Mouse (Mus musculus) gastrocnemius, postnatal 36 days (tissue): ENCODE measurements around the gene Ranbp3l. TPM values are rescaled to one million over a fixed set of nuclear protein-coding genes. Genes with fewer than 3 reads are reported as not detected.
A peak's percentile ranks its signal among the peaks of the same experiment; 100 is the strongest.

ENCODE experiments used
- DNase-seq, 2 experiments: peaks; one replicate each; pipeline ENCODE4 v3.0.0; 2022
- intact Hi-C: fragments of 180-260 bp; cut with DNase I; formaldehyde crosslinking; loops from one replicate; pipeline ENCODE4 v1.15.1; 2025
- total RNA-seq, 2 experiments: library from RNA; stranded (reverse); gene quantifications; 2 replicates each; pipeline ENCODE4 v1.2.3; 2021

Ranbp3l gene
- total RNA-seq, 2 experiments from 2014 or later, result 0.08 to 0.17 TPM

DNA sequence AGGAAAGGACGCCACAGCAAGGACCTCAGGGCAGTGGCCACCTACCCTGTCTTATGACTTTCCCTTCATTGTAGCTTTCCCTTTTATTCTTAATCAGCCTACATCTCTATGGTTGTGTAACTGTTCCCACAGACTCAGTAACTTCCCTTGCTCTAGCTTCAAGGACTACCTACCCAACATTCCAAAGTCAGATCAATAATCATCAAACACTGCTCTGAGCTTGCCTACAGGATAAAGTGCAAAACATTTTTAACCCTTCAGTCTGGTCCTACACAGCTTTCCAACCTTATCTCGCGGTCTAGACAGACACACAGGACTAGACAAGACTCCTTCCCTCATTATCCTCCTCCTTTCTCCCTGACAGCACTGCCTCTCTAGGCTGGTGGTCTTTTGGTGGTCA is 102.6 kb downstream of the Ranbp3l start:
- intact Hi-C loops, result no loop called here

DNA sequence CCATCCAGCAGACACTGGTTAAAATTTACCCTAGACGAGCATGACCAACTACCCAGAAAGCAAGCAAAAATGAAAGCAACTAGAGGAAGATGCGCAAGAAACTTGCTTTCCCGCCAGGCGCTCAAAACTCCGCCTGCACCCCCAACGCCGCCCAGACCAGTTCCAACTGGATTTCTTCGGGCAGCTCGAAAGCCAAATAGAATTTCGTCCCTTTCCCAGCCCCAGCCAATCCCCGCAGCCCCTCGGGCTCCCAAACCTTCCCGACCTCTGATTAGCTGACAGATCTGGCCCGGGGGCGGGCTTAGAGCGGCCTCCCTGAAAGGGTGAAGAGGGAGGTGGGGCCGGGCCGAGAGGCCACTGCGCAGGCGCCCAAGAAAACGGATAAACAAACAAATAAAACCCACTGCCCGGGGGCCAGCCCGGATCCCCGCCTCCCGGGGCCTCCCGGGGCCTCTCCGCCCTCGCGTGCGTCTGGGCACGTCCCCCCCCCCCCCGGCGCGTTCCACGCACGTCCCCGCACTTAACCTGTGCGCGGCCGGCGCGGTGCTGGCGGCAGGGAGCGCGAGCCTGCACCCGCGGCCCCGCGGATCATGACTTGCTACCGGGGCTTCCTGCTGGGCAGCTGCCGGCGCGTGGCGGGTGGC is 103.3 kb downstream of the Ranbp3l start, which contains the start of gene Nadk2:
TSS of gene Nadk2 (plus strand) at position 349 of the 644 bp plus-strand sequence.
- DNase-seq, result peak; percentile 97 to 99
- intact Hi-C loops, result no loop called here

More for the DNA sequence above, 102.6 kb downstream of the Ranbp3l start:
- no peak for DNase-seq

DNA sequence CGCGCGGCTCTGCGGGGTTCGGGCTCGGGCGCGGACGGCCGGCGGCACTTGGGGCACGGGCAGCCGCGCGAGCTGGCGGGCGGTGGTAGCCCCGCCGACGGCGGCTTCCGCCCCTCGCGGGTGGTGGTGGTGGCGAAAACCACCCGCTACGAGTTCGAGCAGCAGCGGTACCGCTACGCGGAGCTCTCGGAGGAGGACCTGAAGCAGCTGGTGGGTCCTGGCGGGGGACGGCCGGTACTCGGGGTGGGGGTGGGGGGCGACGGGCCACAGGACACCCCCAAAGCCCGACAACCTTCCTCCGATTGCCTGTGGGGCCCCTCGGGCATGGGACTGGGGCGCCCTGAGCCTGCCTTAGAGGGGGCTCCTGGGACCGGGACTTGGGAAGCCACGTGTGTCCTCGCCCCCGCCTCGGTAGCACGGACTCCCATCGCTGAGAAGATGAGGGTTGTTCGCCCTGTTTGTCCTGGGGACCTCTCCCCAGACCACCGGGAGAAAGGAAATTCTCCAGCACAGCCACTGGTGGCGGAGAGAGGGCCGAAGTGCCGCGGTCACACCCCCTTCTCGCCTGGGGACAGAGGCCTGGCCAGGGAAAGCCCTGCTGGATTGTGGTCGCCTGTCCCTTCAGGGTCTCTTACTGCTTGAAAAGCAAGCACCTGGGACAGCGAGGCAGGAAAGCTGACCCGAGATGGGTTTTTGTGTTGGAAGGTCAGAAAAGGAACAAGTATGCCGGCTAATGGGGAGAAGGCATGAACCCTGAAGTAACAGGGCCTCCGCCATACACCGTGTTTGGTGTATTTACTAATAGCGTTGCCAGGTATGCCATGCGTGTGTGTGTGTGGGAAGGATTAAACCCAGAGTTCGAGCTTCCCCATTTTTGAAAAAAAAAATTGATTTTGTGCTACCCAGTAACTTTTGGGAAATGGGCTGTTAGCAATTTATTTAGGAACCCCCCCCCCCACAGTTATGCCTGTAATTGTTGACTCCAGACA is 104.1 kb downstream of the Ranbp3l start:
- DNase-seq, result peak in 1 of 2 experiments; percentile 39
- intact Hi-C loops, result no loop called here

DNA sequence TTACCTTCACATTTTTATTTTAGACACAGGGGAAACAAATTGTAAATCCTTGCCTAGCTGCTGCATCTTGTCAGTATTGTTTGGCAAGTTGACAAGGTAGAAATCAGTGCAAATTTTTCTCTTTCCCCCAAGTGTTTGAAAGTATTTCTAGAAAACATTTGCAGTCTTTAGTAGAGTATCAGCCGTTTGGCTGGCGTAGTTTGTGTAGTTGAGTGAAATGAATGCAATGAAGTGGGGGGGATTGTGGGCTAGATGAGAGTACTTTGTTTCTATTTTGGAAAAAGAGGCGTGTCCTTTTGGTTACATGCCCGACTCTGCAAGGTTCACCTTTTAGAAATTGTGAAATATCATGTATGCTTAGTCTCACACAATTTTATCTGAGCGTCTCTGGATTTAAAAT is 104.9 kb downstream of the Ranbp3l start:
- intact Hi-C loops, result no loop called here
- no peak for DNase-seq

DNA sequence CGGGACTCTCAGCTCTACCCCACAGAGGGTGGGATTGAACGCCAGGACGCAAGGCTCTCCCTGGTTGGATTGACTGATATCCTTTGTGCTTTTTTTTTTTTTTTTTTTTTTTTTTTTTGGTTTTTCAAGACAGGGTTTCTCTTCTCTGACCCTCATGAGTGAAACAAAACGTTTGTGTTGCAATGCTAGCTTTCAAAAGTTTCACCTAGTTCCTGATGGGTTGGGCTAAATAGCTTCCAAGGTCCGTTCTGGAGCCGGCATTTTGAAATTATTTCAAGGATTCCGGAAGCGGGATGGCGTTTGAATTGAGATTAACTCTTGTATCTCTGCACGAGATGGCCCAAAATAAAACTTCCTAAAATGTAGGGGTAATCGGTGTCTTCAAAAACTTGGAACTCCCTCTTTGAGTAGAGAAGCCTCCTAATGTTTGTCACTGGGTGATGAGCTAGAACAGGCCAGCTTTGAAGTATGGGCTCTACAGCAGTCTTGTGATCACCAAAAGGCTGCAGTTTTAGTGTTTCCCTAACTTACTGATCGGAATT is 105.4 kb downstream of the Ranbp3l start:
- intact Hi-C loops, result no loop called here
- no peak for DNase-seq

DNA sequence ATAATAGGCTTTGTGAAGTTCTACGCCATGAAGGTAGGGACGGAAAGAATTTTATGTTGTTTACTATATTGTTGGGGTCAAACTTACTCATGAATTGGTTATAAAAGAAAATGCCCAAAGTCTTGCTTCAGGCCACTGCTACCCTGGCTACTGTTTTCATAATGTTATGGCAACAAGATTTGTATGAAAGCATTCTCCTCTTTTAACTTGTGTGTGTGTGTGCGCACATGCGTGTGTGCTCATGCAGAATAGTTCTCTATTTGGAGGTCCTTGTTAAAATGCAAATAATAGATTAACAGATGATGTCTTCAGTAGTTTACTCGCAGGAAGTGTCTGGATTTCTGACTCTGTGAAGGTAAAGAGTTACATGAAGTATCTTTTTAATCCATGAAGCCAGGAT is 105.9 kb downstream of the Ranbp3l start:
- intact Hi-C loops, result no loop called here
- no peak for DNase-seq

DNA sequence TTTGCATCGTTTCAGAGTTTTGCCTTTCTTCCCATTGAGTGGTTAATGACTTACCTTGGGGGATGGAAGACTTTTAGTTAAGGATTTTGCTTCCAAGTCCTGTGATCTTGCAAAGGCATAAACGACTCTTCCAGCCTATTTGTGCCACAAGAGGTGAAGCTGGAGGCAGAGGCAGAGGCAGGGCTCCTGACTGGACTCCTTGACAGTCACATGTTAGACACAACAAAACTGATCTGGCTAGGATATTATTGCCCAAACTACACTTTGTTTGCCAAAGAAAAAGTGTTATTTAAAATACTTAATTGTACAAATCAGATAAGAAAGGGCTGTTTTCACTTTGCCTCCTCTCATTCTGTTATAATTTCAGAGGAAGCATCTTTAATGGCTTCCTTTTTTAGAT is 106.4 kb downstream of the Ranbp3l start:
- no peak for DNase-seq
- intact Hi-C loops, result no loop called here

DNA sequence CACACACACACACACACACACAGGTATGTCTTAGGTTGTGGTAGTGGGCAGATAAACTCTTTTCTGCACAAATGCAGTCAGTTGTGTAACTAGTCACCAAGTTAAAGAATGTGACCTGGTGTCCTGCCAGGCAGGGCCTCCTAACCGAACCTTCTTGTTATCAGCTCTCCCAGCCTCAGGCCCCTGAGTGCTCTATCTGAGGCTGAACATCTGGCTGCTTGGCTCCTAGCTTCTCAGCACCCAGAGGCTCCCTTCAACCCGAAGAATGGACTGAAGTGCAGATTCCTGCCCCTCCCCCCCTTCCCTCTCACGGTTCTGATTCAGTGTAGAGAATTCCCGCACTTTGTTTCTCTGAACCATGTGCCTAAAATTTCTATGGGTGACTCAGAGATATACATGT is 106.9 kb downstream of the Ranbp3l start:
- DNase-seq, result no peak
- intact Hi-C loops, result no loop called here

DNA sequence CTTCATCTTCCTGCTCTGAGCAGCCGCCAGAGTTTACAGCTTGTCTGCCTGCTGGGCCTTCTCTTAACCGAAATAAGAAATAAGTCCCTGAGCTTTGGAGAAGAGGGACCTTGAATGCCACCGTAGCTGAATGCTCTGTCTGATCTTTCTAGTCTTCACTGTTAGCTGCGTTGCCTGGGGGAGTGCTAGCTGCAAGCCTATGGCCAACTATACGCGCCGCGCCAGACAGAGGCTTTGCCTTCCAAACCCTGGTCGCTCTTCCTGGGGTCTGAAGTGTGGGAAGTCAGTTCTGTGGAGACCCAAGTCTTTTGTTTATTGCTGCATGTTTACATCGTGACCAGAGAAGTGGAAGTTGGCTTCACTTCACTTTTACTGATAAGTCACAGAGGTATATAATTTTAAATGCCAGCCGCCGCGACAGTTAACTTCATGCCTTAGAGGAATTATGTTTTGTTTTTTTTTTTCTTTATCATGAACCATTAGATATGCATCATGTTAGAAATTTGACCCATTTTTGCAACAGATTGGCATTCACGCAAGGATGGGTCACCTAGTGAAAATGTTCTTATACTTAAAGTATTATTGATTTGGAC is 108.0 kb downstream of the Ranbp3l start:
- DNase-seq, result no peak
- intact Hi-C loops, result no loop called here

DNA sequence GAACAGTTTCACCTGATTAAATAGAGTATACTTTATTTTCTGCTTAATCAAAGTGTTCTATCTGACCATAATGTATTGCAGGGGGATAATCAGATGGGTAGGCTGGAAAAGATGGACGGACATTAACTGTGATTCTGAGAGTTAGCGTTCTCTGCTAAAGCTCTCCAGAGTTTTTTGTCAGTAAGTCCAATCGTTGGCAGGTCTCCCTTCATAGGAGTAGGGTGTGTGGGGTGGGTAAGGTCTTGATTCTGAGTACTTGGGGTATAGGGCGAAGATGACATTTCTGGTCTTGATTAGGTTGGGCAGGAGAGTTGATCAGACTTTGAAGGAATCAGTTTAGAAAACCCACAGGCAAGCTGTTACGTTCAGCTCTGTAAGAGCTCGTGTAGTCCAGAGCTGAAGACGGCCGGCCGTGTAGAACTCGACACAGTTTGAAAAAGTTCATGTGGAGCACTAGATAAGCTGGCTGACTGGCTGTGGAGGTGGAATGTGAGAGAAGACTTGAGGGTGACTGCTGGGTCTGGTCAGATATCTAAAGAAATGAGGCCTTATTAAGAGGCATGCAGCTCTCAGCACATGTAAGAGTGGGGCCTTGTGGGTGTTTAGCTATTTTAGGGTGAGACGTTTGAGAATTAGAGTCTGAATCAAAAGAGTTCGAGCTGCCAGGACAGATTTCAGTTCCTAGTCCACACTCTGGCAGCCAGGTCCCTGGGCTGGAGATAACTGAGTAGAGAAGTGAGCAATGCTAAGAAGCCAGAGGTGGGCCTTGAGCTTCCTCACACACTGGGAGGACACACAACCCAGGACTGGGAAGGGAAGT is 110.9 kb downstream of the Ranbp3l start:
- DNase-seq, result no peak
- intact Hi-C loops, result no loop called here

DNA sequence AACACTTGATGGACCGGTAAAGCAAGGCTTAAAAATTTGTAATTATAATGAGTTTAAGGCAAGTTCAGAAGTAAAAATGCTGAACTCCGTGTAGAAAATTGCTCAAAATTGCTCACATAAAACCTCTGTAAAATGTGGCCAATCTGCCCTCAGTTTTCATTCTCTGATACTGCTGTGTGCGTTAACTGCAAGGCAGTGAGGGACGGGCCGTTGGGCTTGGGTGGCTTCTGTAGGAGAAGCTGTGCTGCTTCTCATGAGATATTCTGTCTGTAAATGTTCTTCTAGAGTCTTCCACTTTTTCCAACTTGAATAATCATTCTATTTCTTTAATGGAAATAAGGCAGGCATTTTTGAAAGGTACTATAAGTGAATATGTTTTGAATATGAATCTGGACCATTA is 111.9 kb downstream of the Ranbp3l start:
- intact Hi-C loops, result no loop called here
- DNase-seq, result no peak

DNA sequence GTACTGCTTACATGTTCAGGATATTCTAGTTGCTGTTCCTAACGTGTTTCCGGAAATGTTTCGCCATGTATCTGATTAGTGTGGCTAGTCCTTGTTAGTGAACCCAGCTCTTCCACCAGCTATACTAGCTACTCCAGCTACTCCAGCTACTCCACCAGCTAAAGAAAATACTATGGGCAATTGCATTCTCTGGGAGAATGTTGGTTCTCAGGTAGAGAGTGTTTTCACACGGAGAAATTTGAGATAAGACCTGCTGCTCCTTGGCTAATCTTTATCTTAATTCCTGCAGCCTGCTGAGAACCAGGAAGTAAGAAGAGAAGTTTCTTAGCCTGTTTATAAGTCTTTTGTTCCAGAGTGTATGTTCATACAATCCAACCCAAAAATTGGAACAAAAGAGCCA is 112.5 kb downstream of the Ranbp3l start:
- intact Hi-C loops, result no loop called here
- DNase-seq, result no peak

DNA sequence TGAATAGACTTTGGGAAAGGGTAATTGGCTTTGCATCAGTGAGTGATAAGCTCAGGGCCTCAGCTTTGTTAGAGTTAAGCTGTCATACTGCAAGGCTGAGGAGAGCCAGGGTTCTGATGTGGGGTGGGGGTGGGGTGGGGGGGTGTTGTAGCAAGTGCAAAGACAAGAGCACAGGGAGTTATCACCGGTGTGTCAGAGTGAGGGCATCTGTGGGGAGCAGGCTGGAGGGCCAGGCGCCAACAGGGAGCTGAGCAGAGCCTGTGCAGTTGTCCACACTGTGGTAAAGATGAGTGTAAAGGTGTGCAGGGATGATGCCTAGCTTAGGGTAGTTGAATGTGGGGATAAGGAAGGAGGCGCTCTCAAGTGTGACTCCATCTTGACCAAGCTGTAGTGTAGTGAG is 113.5 kb downstream of the Ranbp3l start:
- DNase-seq, result no peak
- intact Hi-C loops, result no loop called here

DNA sequence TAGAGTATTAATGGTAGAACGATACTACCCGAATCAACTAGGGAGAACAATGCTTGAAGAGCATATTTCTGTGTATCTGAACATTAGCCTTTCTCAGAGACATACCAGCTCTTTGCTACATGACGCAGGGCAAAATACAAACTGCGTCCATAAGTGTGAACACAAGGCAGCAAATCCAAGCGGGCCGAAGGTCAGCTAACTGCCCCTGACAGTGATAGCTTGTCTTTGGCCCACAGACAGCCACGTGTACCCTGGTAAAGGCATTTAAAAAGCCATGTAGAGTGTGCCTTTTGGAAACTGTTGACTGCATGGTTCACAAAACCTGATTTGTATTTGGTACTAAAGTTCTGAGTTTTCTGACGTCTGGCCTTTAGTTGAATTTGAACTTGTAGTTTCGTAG is 115.0 kb downstream of the Ranbp3l start:
- no peak for DNase-seq
- intact Hi-C loops, result no loop called here

DNA sequence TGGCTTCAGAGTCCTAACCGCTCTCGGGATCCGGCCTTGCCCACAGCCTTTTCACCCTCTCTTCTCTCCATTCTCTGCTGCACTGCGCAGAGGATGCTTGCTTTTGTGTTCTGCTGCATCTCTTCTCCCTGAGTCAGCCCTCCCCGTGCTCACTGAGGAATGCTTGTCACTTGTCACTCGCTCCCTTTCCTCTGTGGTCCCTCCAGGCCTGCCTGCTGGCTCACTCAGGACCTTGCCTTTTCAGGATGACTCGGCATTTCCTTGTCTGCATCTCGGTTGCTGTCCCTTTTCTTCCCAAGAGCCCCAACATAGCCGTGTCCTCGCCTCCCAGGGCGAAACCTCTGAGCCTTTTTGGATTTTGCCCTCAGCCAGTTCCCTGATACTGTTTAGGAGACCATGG is 119.1 kb downstream of the Ranbp3l start:
- intact Hi-C loops, result no loop called here

DNA sequence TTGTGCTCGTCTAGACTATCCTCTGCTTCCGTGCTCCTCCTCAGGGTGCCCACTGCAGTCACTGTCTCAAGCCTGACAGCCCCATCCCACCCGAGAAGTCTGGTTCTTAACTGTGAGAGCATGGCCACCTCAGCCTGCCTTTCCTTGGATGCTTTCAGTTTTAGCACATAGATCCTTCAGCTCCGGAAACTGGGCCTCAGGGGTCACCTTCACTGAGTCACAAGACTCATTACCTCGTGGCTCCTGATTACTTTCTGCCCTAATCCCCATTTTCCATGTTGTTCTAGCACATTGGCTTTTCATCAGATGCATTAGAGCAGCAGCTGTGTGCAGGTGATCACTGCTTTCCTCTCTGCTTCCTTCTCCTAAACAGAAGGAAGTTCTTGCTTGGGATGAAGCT is 119.7 kb downstream of the Ranbp3l start:
- DNase-seq, result no peak
- intact Hi-C loops, result no loop called here

More for the DNA sequence above, 119.1 kb downstream of the Ranbp3l start:
- DNase-seq, result no peak

DNA sequence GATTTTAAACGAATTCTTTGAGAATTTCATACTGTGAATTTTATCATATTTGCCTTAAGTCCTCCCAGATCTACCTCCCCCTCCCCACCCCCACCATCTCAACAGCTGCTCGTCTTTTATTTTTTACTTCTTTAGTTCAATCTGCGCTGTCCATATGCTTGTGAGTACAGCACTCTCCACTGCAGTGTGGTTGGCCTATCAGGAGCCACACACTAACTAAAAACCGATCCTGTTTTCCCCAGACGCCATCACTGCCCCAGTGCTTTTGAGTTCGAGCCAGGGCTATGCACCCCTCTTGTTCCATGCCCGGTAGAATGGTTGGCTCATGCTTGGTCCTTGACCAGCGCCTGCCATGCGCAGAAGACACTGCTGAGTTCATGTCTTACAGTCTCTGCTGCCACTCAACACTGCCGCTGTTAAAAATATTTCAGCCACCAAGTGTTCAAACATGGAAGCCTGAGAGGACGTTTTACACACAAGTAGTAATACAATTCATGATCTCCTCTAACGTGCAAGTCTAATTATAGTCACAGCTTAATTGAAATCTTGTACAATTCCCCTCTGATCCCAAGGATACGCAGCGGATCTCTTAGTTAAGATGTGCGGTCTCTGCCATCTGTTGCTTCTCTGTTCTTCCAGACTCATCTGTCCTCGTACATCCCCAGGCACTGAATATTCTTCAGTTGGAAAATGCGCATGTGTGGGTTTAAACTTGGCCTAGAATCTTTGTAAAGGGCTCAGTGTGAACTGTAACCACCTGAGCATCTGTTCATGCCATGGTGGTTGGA is 120.3 kb downstream of the Ranbp3l start:
- intact Hi-C loops, result no loop called here
- DNase-seq, result no peak

DNA sequence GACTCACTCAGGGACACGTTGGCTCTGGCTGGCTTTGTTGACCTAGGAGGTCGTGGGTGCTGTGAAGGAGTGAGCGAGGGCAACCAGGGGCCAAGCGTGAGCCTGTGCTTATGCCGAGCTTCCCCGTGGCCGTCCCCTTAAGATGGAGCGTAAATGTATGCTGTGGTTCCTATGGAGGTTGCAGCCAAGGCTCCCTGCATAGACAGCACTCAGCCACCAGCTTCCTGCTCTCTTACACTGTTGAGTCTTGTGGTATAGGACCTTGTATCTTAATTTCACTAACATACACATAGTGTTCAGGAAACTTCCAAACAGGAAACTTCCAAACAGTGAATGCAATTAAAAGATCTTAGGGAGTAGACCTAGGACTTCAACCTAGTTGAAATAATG is 120.9 kb downstream of the Ranbp3l start:
- no peak for DNase-seq
- intact Hi-C loops, result no loop called here

DNA sequence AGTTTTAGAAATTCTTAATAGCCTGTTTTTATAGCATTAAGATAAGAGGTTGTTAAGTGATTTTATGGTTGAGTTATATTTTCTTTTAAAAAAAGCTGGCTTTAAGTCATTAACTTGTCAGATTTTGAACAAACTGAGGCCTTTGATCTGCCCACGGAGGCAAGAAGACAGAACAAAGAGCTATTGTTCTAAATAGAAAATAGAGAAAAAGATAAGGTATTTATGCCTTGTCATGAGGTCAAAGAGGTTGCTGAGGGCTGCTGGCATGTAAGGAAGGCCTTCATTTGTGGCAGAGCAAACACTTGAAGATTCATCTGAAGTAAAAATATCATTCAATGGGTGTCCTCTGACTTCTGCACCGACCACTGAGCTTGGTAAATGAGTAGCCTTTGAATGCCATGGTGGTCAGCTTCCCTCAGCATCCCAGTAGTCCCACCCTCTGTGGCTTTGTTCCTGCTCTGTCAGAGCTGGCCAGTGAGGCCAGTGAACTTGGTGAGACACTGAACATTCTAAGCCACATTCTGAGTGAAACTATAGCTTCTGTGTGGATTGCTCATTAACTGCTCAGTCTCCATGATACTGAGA is 121.5 kb downstream of the Ranbp3l start:
- no peak for DNase-seq
- intact Hi-C loops, result no loop called here
